Mouse (Mus musculus) liver, embryonic 14.5 days (tissue): ENCODE data around the gene Hspb2.

Experiments
- CTCF ChIP-seq: IDR thresholded peaks from 2 replicates; pipeline ENCODE4 v1.5.1; 2016; ENCODE audit warnings: antibody characterized with exemption, low read depth, control low read depth
- EP300 ChIP-seq: IDR thresholded peaks from 2 replicates; pipeline ENCODE4 v1.6.1; 2016; ENCODE audit warnings: antibody characterized with exemption, low read depth

DNA sequence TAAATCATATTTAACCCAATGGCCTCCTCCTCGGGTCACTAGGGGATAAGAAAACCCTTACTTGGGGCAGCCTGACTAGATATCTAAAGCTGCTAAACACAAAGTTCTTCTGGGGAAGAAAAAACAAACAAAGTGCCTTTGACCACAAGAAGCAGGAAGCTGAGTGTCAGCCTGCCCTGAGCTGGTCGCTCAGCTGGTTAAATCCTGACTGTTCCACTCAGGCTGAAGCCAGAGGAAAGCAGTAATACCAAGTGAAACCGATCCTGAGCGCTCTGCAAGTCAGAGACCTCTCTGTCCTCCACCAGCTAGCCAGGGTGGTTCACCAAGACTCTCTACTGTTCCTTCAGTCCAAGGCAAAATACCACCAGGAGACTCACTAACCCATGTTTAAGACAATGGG lies 22.6 kb downstream of the Hspb2 start:
- TF ChIP-seq EP300 (no peak), CTCF (no peak)
